Mouse (Mus musculus): Measurements from ENCODE around the gene Pcyt1a. TPM values are rescaled to one million over a fixed set of nuclear protein-coding genes. Genes with fewer than 3 reads are reported as not detected.

Gene Pcyt1a
- polyA plus RNA-seq, 2 experiments: 23.4 to 45.9 TPM

DNA sequence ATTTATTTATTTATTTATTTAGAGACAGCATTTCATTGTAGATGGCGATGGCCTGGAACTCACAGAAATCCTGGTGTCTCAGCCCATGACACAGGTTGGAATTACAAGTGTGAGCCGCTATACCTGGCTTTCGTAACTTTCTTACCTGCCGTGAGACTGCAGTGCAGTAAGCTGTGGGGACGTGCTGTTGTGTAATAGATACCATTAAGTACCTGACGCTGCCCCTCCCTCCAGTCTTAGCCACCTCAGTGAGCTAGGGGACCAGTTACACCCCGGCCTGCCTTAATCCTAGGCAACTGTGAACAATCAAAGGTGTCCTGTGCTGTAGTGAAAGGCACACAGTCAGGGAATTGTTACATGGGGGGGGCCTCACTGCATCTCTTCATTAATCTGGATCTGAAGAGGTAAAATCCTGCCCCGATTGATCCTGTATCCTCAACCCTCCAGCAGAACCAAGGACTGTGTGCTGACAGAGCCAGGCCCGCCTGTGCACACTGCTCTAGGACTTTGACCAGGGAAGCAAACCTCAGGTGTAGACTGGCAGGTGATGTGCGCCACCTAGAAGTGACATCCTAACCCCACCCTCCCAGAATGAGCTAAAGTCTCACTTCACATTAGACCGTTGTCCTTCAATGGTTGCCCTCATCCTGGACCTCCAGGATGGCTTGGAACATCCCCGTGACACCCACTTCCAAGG is 87.2 kb downstream of the Pcyt1a start:
- no peak for TF ChIP-seq POLR2A (IDR thresholded peaks at IDR 0.05; ENCODE audit: borderline replicate concordance, extremely low read depth, insufficient read depth, insufficient read length)
- no peak for DNase-seq (ENCODE audit: low spot score)

DNA sequence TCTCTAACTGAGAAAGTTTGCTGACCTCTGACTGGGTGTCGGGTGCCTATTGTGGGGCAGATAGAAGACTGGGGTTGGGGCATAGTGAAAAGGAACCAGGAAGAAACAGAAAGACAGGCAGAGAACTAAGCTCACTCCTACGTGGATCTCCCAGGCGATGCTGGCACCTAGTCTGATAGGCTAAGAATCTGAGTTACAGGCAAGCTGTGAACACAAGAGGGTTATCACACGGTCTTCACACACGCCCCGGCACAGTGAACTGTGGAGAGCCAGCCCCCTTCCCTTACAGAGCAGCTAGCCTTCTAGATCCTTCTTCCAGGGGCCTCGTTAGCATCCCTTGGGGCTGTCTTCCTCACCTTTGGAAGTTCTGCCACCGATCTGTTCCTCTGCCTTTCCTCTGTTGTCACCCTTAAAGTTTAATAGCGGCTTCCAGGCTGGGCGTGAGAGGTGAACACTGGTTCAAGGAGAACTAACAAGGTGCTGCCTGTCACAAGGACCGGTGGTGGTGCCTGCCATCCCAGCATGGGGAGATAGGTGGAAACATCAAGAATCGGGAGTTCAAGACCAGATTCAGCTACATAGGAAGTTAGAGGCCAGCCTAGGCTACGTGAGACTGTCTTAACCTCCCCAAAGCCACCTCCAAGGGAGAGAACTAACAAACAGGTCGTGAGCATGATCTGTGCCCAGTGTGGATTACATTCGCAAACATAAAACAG is 89.1 kb downstream of the Pcyt1a start:
- 79% methylated on average over 15 of the region's 15 CpGs for WGBS
- ATAC-seq (ENCODE audit: low FRiP score, low read depth) (no peak), DNase-seq (ENCODE audit: low spot score) (no peak)
- H3K9me3 ChIP-seq (ENCODE audit: control insufficient read depth, low read length): no peaks in the 10 kb centered on the region
- H3K4me2 ChIP-seq (replicated peaks; ENCODE audit: low read depth, low read length, severe bottlenecking): no peak overlapping the region
- no peak overlapping the region for H3K27ac ChIP-seq (replicated peaks; ENCODE audit: low read depth, low read length)
- no peak for TF ChIP-seq POLR2A (IDR thresholded peaks at IDR 0.05; ENCODE audit: borderline replicate concordance, extremely low read depth, insufficient read depth, insufficient read length)
- no peak overlapping the region for H3K9ac ChIP-seq (ENCODE audit: low read depth, low read length, severe bottlenecking)
- no peaks in the 10 kb centered on the region for H3K36me3 ChIP-seq (ENCODE audit: control insufficient read depth, insufficient read depth, low read length)
- H3K4me1 ChIP-seq (ENCODE audit: control insufficient read depth, insufficient read depth, low read length): peaks cover 14% of the 10 kb centered on the region
- no peaks in the 10 kb centered on the region for H3K27me3 ChIP-seq (ENCODE audit: control insufficient read depth, insufficient read depth, low read length)
- H3K4me3 ChIP-seq (replicated peaks; ENCODE audit: low read length): no peak overlapping the region

More for the DNA sequence above, 87.2 kb downstream of the Pcyt1a start:
- Histone ChIP-seq H3K36me3 (ENCODE audit: control insufficient read depth, insufficient read depth, low read length) (no peaks in the 10 kb centered on the region), H3K9me3 (ENCODE audit: control insufficient read depth, low read length) (no peaks in the 10 kb centered on the region), H3K4me1 (ENCODE audit: control insufficient read depth, insufficient read depth, low read length) (peaks cover 17% of the 10 kb centered on the region), H3K4me2 (replicated peaks; ENCODE audit: low read depth, low read length, severe bottlenecking) (no peak overlapping the region), H3K27ac (replicated peaks; ENCODE audit: low read depth, low read length) (no peak overlapping the region), H3K4me3 (replicated peaks; ENCODE audit: low read length) (no peak overlapping the region), H3K27me3 (ENCODE audit: control insufficient read depth, insufficient read depth, low read length) (no peaks in the 10 kb centered on the region), H3K9ac (ENCODE audit: low read depth, low read length, severe bottlenecking) (no peak overlapping the region)
- 91% methylated on average over 12 of the region's 12 CpGs for WGBS
- no peak for ATAC-seq (ENCODE audit: low FRiP score, low read depth)

GRCm38 (mm10) chr16:32520372-32520748 is 89.6 kb downstream of the Pcyt1a start:
- no peak for DNase-seq (ENCODE audit: low spot score)
- Histone ChIP-seq H3K4me2 (replicated peaks; ENCODE audit: low read depth, low read length, severe bottlenecking) (no peak overlapping the region), H3K36me3 (ENCODE audit: control insufficient read depth, insufficient read depth, low read length) (no peaks in the 10 kb centered on the region), H3K27ac (replicated peaks; ENCODE audit: low read depth, low read length) (0 out of 2 replicates have a peak overlapping the region, but pooled peaks have one; percentile 8), H3K4me3 (replicated peaks; ENCODE audit: low read length) (no peak overlapping the region), H3K9ac (ENCODE audit: low read depth, low read length, severe bottlenecking) (no peak overlapping the region), H3K9me3 (ENCODE audit: control insufficient read depth, low read length) (no peaks in the 10 kb centered on the region), H3K27me3 (ENCODE audit: control insufficient read depth, insufficient read depth, low read length) (no peaks in the 10 kb centered on the region), H3K4me1 (ENCODE audit: control insufficient read depth, insufficient read depth, low read length) (peaks cover 14% of the 10 kb centered on the region)
- WGBS: 40% methylated on average over 9 of the region's 9 CpGs
- ATAC-seq (ENCODE audit: low FRiP score, low read depth): no peak
- no peak for TF ChIP-seq POLR2A (IDR thresholded peaks at IDR 0.05; ENCODE audit: borderline replicate concordance, extremely low read depth, insufficient read depth, insufficient read length)

DNA sequence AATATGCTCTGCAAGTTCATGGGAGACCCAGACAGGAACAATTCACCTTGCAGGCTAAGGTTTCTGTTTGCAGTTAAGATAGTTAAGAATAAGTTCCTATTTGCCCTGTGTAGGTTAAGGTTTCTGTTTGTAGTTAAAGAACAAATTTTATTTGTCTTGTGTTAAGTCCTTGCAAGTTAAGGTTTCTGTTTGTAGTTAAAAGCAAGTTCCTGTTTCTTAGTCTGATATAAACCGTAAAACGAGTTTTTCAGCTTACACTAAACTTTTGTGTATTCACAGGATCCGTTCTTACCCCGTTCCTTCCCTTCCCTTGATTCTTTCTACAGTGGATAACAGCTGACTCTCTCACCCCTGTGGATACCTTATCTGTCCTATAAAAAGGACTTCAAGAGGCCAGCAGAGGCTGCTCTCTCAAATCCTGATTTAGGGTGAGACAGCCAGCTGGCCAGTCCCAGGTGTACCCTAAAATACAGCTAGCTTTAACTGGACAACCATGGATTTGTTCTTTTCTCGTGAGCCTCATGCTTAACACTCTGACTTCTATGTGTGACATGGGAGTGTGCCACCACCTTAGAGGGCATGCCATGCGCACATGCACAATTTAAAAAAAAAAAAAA is 92.0 kb downstream of the Pcyt1a start:
- H3K36me3 ChIP-seq (ENCODE audit: control insufficient read depth, insufficient read depth, low read length): no peaks in the 10 kb centered on the region
- no peak overlapping the region for H3K4me3 ChIP-seq (replicated peaks; ENCODE audit: low read length)
- no peak overlapping the region for H3K27ac ChIP-seq (replicated peaks; ENCODE audit: low read depth, low read length)
- 48% methylated on average over 6 of the region's 6 CpGs for WGBS
- H3K27me3 ChIP-seq (ENCODE audit: control insufficient read depth, insufficient read depth, low read length): no peaks in the 10 kb centered on the region
- H3K9ac ChIP-seq (ENCODE audit: low read depth, low read length, severe bottlenecking): no peak overlapping the region
- DNase-seq (ENCODE audit: low spot score) (no peak), ATAC-seq (ENCODE audit: low FRiP score, low read depth) (no peak)
- H3K9me3 ChIP-seq (ENCODE audit: control insufficient read depth, low read length): no peaks in the 10 kb centered on the region
- TF ChIP-seq POLR2A (IDR thresholded peaks at IDR 0.05; ENCODE audit: borderline replicate concordance, extremely low read depth, insufficient read depth, insufficient read length): no peak
- no peak overlapping the region for H3K4me2 ChIP-seq (replicated peaks; ENCODE audit: low read depth, low read length, severe bottlenecking)
- H3K4me1 ChIP-seq (ENCODE audit: control insufficient read depth, insufficient read depth, low read length): no peaks in the 10 kb centered on the region

DNA sequence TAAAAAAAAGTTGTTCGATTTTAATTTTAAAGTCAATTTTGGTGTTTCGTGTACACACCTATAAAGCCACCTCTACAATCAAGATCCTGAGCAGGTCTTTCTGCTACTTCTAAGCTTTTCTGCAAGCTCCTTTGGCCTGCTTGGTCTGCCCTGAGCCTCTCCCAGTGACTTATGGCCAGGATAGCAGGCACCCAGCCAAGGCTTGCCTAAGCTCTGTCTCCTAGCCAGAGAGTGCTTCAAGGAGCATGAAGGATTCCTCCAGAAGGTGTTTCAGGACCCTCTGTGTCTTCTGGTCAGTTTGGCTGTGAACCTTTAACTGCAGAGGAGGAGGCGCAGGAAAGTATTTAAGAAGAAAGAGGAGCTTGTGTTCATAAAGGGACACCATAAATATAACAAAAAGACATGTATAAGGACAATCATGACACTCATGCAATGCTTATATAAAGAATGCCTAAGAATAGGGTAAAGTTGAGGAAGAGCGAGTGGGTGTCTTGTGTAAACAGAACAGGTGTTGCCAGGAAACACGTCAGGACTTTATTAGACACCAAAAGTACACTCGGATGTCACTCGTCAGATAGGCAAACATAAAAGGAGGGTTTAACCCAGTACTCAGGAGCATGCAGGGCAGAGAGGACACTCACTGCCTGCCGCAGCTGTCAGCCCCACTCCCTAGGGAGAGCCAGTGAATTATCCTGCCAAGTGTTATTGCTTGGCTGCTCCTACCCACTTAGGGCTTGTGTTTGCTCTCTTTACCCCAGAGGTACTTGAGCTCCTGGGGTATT is 92.9 kb downstream of the Pcyt1a start:
- no peaks in the 10 kb centered on the region for H3K27me3 ChIP-seq (ENCODE audit: control insufficient read depth, insufficient read depth, low read length)
- 62% methylated on average over 8 of the region's 8 CpGs for WGBS
- no peak overlapping the region for H3K9ac ChIP-seq (ENCODE audit: low read depth, low read length, severe bottlenecking)
- no peak for DNase-seq (ENCODE audit: low spot score)
- no peaks in the 10 kb centered on the region for H3K4me1 ChIP-seq (ENCODE audit: control insufficient read depth, insufficient read depth, low read length)
- H3K4me2 ChIP-seq (replicated peaks; ENCODE audit: low read depth, low read length, severe bottlenecking): no peak overlapping the region
- no peaks in the 10 kb centered on the region for H3K36me3 ChIP-seq (ENCODE audit: control insufficient read depth, insufficient read depth, low read length)
- H3K4me3 ChIP-seq (replicated peaks; ENCODE audit: low read length): no peak overlapping the region
- H3K27ac ChIP-seq (replicated peaks; ENCODE audit: low read depth, low read length): no peak overlapping the region
- TF ChIP-seq POLR2A (IDR thresholded peaks at IDR 0.05; ENCODE audit: borderline replicate concordance, extremely low read depth, insufficient read depth, insufficient read length): no peak
- H3K9me3 ChIP-seq (ENCODE audit: control insufficient read depth, low read length): no peaks in the 10 kb centered on the region
- peak; percentile 75 for ATAC-seq (ENCODE audit: low FRiP score, low read depth)
